Mouse (Mus musculus) cortical plate, adult 2 months (tissue): ENCODE measurements around the gene Bspry. TPM values are rescaled to one million over a fixed set of nuclear protein-coding genes. Genes with fewer than 3 reads are reported as not detected.

Experiments
- H3K27ac ChIP-seq: fragments of 200-500 bp; 2 replicates; pipeline ENCODE4 v1.5.1; 2012; ENCODE audit warnings: low read length, control low read depth, inconsistent platforms; ENCODE audit not compliant: insufficient read depth
- H3K4me1 ChIP-seq: fragments of 200-500 bp; 2 replicates; pipeline ENCODE4 v1.6.1; 2011; ENCODE audit warnings: low read length; ENCODE audit not compliant: control insufficient read depth, insufficient read depth
- H3K4me3 ChIP-seq: fragments of 200-500 bp; 2 replicates; pipeline ENCODE4 v1.5.1; 2011; ENCODE audit warnings: mild to moderate bottlenecking, low read length, control low read depth; ENCODE audit not compliant: insufficient read depth
- CTCF ChIP-seq: fragments of 200-500 bp; IDR thresholded peaks from 2 replicates; pipeline ENCODE4 v1.5.1; 2011; ENCODE audit warnings: mild to moderate bottlenecking, control low read depth, low read length; ENCODE audit not compliant: insufficient read depth; ENCODE audit errors: extremely low read depth
- POLR2A ChIP-seq: fragments of 200-500 bp; IDR thresholded peaks from 2 replicates; pipeline ENCODE4 v1.6.1; 2011; ENCODE audit warnings: mild to moderate bottlenecking, low read length, control low read depth; ENCODE audit not compliant: insufficient read depth; ENCODE audit errors: extremely low read depth
- polyA plus RNA-seq: library from polyadenylated mRNA; depleted of rRNA; stranded (reverse); fragments of >200 nt; gene quantifications from 2 replicates; pipeline ENCODE4 v1.2.3, GENCODE M21; 2012; rRNA removed

Bspry gene
- 0.58 and 0.62 TPM in 2 replicates for polyA plus RNA-seq

GRCm38 (mm10) chr4:62479937-62480708 lies at the start of gene Bspry:
Gene Bspry, plus strand, starts transcription at chr4:62480053.
- Histone ChIP-seq H3K4me3 (peak within 1 kb of the TSS; percentile 20), H3K4me1 (no peaks in the 10 kb centered on the region; the same call in 1 of the 2 replicates), H3K27ac (no peak within 1 kb of the TSS)
- TF ChIP-seq POLR2A: no peak
- no peak for TF ChIP-seq CTCF

GRCm38 (mm10) chr4:62430678-62431077 lies 49.2 kb upstream of the Bspry start:
- Histone ChIP-seq H3K27ac (no peak overlapping the region), H3K4me3 (no peak overlapping the region), H3K4me1 (no peaks in the 10 kb centered on the region)
- TF ChIP-seq CTCF: no peak
- TF ChIP-seq POLR2A: no peak

GRCm38 (mm10) chr4:62431522-62431921 lies 48.3 kb upstream of the Bspry start:
- H3K27ac ChIP-seq: no peak overlapping the region
- H3K4me1 ChIP-seq: no peaks in the 10 kb centered on the region
- H3K4me3 ChIP-seq: no peak overlapping the region
- TF ChIP-seq POLR2A (no peak), CTCF (no peak)

- no peak for TF ChIP-seq POLR2A
- TF ChIP-seq CTCF: no peak
- no peak overlapping the region for H3K4me3 ChIP-seq
- no peaks in the 10 kb centered on the region for H3K4me1 ChIP-seq
- H3K27ac ChIP-seq: no peak overlapping the region
These were observed 45.6 kb upstream of the Bspry start for GRCm38 (mm10) chr4:62433939-62434870.

GRCm38 (mm10) chr4:62435081-62435480 lies 44.8 kb upstream of the Bspry start, which contains the start of gene Rnf183:
Gene Rnf183, minus strand, starts transcription at chr4:62435252.
- Histone ChIP-seq H3K4me3 (no peak within 1 kb of the TSS), H3K4me1 (no peaks in the 10 kb centered on the region), H3K27ac (no peak within 1 kb of the TSS)
- TF ChIP-seq POLR2A: no peak
- TF ChIP-seq CTCF: no peak

GRCm38 (mm10) chr4:62437256-62437778 lies 42.5 kb upstream of the Bspry start:
- TF ChIP-seq POLR2A: no peak
- no peak for TF ChIP-seq CTCF
- Histone ChIP-seq H3K27ac (no peak overlapping the region), H3K4me3 (no peak overlapping the region), H3K4me1 (no peaks in the 10 kb centered on the region)

GRCm38 (mm10) chr4:62437871-62438270 lies 42.0 kb upstream of the Bspry start:
- TF ChIP-seq POLR2A (no peak), CTCF (no peak)
- no peaks in the 10 kb centered on the region for H3K4me1 ChIP-seq
- H3K27ac ChIP-seq: no peak overlapping the region
- H3K4me3 ChIP-seq: no peak overlapping the region

- H3K4me3 ChIP-seq: no peak overlapping the region
- H3K4me1 ChIP-seq: no peaks in the 10 kb centered on the region
- TF ChIP-seq POLR2A (no peak), CTCF (no peak)
- H3K27ac ChIP-seq: no peak overlapping the region
These were observed 40.1 kb upstream of the Bspry start for GRCm38 (mm10) chr4:62439793-62440192.

GRCm38 (mm10) chr4:62440544-62440943 lies 39.3 kb upstream of the Bspry start:
- Histone ChIP-seq H3K4me3 (no peak overlapping the region), H3K4me1 (no peaks in the 10 kb centered on the region), H3K27ac (no peak overlapping the region)
- TF ChIP-seq CTCF: no peak
- no peak for TF ChIP-seq POLR2A

GRCm38 (mm10) chr4:62440986-62441385 lies 38.9 kb upstream of the Bspry start:
- H3K4me3 ChIP-seq: no peak overlapping the region
- TF ChIP-seq POLR2A (no peak), CTCF (no peak)
- no peak overlapping the region for H3K27ac ChIP-seq
- H3K4me1 ChIP-seq: no peaks in the 10 kb centered on the region
